Mouse (Mus musculus): Measurements from ENCODE around the gene Hddc3. TPM values are rescaled to one million over a fixed set of nuclear protein-coding genes. Genes with fewer than 3 reads are reported as not detected.
A peak's percentile ranks its signal among the peaks of the same experiment; 100 is the strongest.

Hddc3 gene
- polyA plus RNA-seq, 1 experiment from 2014 or later = 16.1 TPM

DNA sequence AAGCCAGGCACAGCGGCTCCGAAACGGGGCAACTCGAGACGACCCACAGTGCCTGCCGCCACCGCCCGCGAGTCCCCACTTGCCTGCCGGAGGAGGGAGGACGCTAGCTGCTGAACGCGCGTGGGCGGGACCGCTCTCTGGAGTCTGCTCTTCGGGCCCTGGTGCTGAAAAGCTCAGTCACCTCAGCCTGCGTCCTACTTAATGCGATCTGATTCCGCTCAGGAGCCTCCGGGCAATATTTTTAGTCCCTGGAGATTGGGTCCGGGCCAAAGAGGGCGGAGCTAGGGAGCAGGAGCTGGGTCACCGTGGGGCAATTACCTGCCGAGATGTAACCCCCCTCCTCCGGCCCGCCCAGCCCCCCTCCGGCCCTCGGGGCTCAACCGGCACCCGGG, 27.7 kb downstream of the Hddc3 start:
- WGBS = under 1% methylated on average over 26 of the region's 31 CpGs
- peak overlapping the region; percentile 93 for H3K27ac ChIP-seq
- H3K9me3 ChIP-seq (replicated peaks) = no peaks in the 10 kb centered on the region
- peak overlapping the region; percentile 95 for H3K4me3 ChIP-seq
- H3K36me3 ChIP-seq = peaks cover 27% of the 10 kb centered on the region
- ATAC-seq (replicated peaks; ENCODE audit: insufficient number of reproducible peaks, insufficient read depth, low FRiP score, low read depth) = peak; percentile 68
- peaks cover 30% of the 10 kb centered on the region for H3K4me1 ChIP-seq (replicated peaks)
- H3K27me3 ChIP-seq = no peaks in the 10 kb centered on the region
- peak overlapping the region; percentile 86 for H3K4me2 ChIP-seq
- peak overlapping the region; percentile 90 for H3K9ac ChIP-seq

DNA sequence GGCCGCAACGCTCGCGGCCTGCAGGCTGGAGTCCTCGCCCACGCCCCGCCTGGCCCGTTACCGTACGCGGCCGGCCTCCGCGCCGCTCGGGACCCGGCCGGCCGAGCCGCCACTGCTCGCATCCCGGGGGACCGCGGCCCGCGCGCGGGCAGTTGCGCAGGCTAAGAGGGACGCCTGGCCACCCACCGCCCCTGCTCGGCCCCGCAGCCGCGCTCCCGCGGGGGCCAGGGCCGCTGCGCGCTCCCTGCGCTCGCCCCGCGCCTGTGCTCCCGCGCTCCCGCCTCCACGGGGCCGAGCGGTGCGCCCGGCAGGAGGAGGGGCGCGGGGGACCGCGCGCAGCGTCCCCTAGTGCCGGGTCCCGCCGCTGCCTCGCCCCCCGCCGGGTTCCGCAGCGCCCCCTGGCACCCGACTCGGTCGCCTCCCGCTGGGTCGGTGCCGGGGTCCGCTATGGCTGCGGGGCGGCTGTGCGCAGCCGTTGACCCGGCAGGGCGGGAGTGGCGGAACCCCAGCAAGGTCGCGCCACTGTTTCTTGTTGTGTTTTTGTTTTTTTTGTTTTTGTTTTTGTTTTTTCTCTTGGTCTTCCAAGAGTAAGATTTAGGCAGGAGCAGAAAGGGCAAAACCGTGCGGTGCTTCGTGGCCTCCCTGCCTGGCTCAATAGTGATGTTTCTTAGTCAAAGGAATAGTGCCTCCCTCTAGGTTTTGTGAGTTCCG, 28.3 kb downstream of the Hddc3 start, which contains the start of gene Man2a2:
TSS of gene Man2a2 (minus strand) at position 335 of the 711 bp plus-strand sequence.
- Histone ChIP-seq H3K4me1 (replicated peaks) (peaks cover 27% of the 10 kb centered on the region), H3K36me3 (peaks cover 21% of the 10 kb centered on the region), H3K9ac (peak within 1 kb of the TSS; percentile 90), H3K27ac (peak within 1 kb of the TSS; percentile 93), H3K4me2 (peak within 1 kb of the TSS; percentile 86), H3K9me3 (replicated peaks) (no peaks in the 10 kb centered on the region), H3K27me3 (no peaks in the 10 kb centered on the region), H3K4me3 (peak within 1 kb of the TSS; percentile 95)
- WGBS = under 1% methylated on average over 85 of the region's 86 CpGs
- peak; percentile 78 for ATAC-seq (replicated peaks; ENCODE audit: insufficient number of reproducible peaks, insufficient read depth, low FRiP score, low read depth)

DNA sequence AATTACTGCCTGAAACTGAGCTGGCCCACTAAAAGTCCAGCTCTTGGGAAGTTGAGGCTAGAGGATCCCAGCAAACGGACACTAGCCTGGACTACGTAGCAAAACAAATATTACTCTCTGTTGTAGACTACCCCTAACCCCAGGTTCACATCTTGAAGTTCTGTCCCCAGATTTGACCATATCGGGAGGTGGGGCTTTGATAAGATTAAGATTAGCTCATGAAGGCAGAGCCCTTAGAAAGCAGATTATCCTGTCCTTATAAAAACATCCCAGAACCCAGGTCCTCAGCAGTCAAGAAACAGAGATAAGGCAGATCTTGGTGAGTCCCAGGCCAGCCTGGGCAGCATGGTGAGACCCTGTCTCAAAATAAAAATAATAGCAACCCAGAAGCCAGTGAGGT, 29.3 kb downstream of the Hddc3 start:
- no peaks in the 10 kb centered on the region for H3K27me3 ChIP-seq
- H3K4me3 ChIP-seq = no peak overlapping the region
- no peak overlapping the region for H3K4me2 ChIP-seq
- H3K4me1 ChIP-seq (replicated peaks) = peaks cover 27% of the 10 kb centered on the region
- no peaks in the 10 kb centered on the region for H3K9me3 ChIP-seq (replicated peaks)
- H3K9ac ChIP-seq = no peak overlapping the region
- H3K36me3 ChIP-seq = peaks cover 12% of the 10 kb centered on the region
- no peak for ATAC-seq (replicated peaks; ENCODE audit: insufficient number of reproducible peaks, insufficient read depth, low FRiP score, low read depth)
- WGBS = 46% methylated on average over 3 of the region's 3 CpGs
- no peak overlapping the region for H3K27ac ChIP-seq

DNA sequence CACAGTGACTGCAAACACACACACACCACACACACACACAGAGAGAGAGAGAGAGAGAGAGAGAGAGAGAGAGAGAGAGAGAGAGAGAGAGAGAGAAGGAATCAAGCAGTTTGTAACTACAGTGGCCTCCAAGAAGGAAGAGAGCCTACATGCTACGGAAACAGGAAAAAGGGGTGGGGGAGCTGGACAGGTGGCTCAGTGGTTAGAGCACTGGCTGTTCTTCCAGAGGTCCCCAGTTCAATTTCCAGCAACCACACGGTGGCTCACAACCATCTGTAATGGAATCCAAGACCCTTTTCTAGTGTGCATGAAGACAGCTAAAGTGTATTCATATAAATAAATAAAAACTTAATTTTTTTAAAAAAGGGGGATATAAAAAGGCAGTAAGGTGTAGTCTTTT, 29.8 kb downstream of the Hddc3 start:
- Histone ChIP-seq H3K9me3 (replicated peaks) (no peaks in the 10 kb centered on the region), H3K4me2 (no peak overlapping the region), H3K4me3 (no peak overlapping the region), H3K4me1 (replicated peaks) (peaks cover 27% of the 10 kb centered on the region), H3K27ac (no peak overlapping the region), H3K9ac (no peak overlapping the region), H3K36me3 (peaks cover 7% of the 10 kb centered on the region), H3K27me3 (no peaks in the 10 kb centered on the region)
- ATAC-seq (replicated peaks; ENCODE audit: insufficient number of reproducible peaks, insufficient read depth, low FRiP score, low read depth) = no peak
- 32% methylated on average over 2 of the region's 2 CpGs for WGBS

DNA sequence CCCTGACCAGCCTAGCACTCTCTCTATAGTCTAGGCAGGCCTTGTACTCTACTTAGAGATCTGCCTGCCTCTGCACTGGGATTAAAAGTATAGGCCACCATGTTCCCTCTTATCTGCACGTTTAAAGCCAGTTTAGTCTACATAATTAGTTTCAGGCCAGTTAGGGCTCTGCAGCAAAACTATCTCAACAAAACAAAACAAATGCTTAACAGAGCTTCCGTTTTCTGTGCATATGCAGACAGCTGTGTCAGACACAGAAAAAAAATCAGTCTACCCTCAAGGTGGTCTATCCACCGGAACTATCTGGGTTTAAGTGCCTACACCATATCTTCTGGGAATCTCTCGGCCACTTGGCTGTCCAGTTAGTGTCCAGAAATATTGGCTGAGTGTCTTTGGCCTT, 30.4 kb downstream of the Hddc3 start:
- ATAC-seq (replicated peaks; ENCODE audit: insufficient number of reproducible peaks, insufficient read depth, low FRiP score, low read depth) = no peak
- Histone ChIP-seq H3K9me3 (replicated peaks) (no peaks in the 10 kb centered on the region), H3K4me2 (no peak overlapping the region), H3K4me1 (replicated peaks) (peaks cover 23% of the 10 kb centered on the region), H3K36me3 (peaks cover under 1% of the 10 kb centered on the region; the same call in 1 of the 2 replicates), H3K27ac (no peak overlapping the region), H3K9ac (no peak overlapping the region), H3K4me3 (no peak overlapping the region), H3K27me3 (no peaks in the 10 kb centered on the region)
- WGBS = 72% methylated on average over 4 of the region's 4 CpGs

DNA sequence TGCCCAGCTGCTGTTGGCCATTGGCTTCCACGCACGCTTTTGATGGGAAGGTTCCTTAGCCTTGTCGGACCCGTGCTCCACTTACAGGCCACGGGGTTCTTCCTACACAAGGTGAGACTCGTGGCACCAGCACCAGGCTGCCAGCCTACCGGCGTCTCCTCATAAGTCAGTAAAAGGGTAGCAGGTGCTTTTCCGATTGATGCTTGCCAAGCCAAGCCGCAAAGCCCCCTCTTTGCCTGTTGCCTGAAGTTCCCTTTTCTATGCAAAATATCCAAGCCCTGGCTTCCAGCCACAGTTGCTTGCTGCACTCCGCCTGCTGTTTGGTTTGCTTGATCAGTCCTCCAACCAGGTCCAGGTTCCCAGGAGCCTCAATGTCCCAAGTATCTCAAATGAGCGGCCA, 30.9 kb downstream of the Hddc3 start:
- Histone ChIP-seq H3K4me3 (no peak overlapping the region), H3K27me3 (no peaks in the 10 kb centered on the region), H3K36me3 (no peaks in the 10 kb centered on the region), H3K27ac (no peak overlapping the region), H3K9ac (no peak overlapping the region), H3K4me2 (no peak overlapping the region), H3K9me3 (replicated peaks) (no peaks in the 10 kb centered on the region), H3K4me1 (replicated peaks) (peaks cover 20% of the 10 kb centered on the region)
- no peak for ATAC-seq (replicated peaks; ENCODE audit: insufficient number of reproducible peaks, insufficient read depth, low FRiP score, low read depth)
- WGBS = 84% methylated on average over 12 of the region's 12 CpGs

DNA sequence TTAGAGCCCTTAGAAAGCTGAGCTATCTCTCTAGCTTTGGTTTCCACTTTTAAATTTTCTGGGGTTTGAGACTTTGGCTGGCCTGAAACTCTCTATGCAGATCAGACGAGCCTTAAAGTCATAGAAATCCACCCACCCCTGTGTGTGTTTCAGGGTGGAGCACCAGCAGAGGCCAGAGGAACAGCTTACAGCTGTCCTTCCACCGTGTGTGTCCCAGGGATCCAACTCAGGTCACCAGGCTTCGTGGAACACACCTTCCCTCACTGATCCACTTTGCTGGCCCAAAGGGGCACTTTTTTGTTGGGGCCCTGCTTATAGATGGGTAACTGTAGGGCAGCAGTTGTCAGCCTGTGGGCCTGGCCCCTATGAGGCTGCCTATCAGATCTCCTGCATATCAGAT, 31.4 kb downstream of the Hddc3 start:
- no peak overlapping the region for H3K4me3 ChIP-seq
- 65% methylated on average over 3 of the region's 3 CpGs for WGBS
- no peak overlapping the region for H3K4me2 ChIP-seq
- H3K36me3 ChIP-seq = peaks cover 2% of the 10 kb centered on the region; the same call in 1 of the 2 replicates
- peaks cover 16% of the 10 kb centered on the region for H3K4me1 ChIP-seq (replicated peaks)
- no peak overlapping the region for H3K9ac ChIP-seq
- ATAC-seq (replicated peaks; ENCODE audit: insufficient number of reproducible peaks, insufficient read depth, low FRiP score, low read depth) = no peak
- H3K27me3 ChIP-seq = no peaks in the 10 kb centered on the region
- H3K27ac ChIP-seq = no peak overlapping the region
- H3K9me3 ChIP-seq (replicated peaks) = no peaks in the 10 kb centered on the region

DNA sequence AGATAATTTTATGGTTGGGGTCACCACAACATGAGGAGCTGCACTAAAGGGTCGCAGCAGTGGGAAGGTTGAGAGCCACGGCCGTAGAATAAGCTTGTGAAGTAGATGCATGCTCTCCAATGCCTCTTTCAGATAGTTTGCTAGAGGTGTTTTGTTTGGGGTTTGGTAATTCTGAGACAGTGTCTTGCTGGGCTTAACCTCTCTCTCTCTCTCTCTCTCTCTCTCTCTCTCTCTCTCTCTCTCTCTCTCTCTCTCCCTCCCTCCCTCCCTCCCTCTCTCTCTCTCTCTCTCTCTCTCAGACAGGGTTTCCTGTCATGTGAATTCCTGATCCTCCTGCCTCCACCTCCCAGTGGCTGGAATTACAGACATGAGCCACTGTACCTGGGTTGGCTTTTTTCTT, 31.8 kb downstream of the Hddc3 start:
- no peak for ATAC-seq (replicated peaks; ENCODE audit: insufficient number of reproducible peaks, insufficient read depth, low FRiP score, low read depth)
- no peak overlapping the region for H3K9ac ChIP-seq
- peaks cover 6% of the 10 kb centered on the region; the same call in 1 of the 2 replicates for H3K36me3 ChIP-seq
- no peak overlapping the region for H3K4me3 ChIP-seq
- H3K4me2 ChIP-seq = no peak overlapping the region
- 89% methylated on average over 3 of the region's 3 CpGs for WGBS
- no peaks in the 10 kb centered on the region for H3K9me3 ChIP-seq (replicated peaks)
- H3K4me1 ChIP-seq (replicated peaks) = peaks cover 11% of the 10 kb centered on the region
- no peaks in the 10 kb centered on the region for H3K27me3 ChIP-seq
- no peak overlapping the region for H3K27ac ChIP-seq

DNA sequence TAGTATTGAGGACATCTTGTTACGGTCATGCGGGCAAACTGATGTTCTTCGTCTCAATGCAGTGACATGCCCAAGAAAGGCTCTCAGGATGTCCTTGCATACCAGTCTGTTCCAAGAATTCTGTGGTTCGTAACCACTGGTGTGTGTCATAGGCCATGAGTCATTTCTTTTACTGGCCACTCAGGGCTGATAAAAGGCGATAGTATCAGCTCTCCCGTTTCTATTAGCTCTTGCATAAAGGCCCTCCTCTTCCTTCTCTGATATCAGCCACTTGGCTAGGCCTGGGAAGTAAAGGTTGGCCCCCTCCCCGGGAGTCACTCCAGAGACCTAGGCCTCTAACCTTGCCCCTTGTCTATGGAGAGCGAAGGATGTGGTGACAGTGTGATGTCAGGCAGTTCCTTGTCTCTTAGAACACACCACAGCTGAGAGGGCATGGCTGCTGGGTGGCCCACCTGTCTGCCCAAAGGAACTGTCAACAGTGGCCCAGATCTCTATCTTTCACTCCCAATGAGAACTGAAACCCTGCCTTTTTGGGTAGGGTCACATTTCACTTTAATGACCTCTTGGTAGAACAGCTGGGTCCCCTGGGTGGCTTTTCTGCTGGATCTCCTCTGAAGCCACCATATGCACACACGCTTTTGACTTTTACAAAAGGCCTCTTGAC, 32.6 kb downstream of the Hddc3 start:
- H3K4me3 ChIP-seq = no peak overlapping the region
- H3K9ac ChIP-seq = no peak overlapping the region
- H3K4me1 ChIP-seq (replicated peaks) = 0 out of 2 replicates have a peak, but pooled peaks cover 5% of the 10 kb centered on the region
- 0 out of 2 replicates have a peak, but pooled peaks cover 1% of the 10 kb centered on the region for H3K27me3 ChIP-seq
- H3K4me2 ChIP-seq = no peak overlapping the region
- no peaks in the 10 kb centered on the region for H3K9me3 ChIP-seq (replicated peaks)
- no peak overlapping the region for H3K27ac ChIP-seq
- peaks cover 14% of the 10 kb centered on the region; the same call in 1 of the 2 replicates for H3K36me3 ChIP-seq
- no peak for ATAC-seq (replicated peaks; ENCODE audit: insufficient number of reproducible peaks, insufficient read depth, low FRiP score, low read depth)
- WGBS = 46% methylated on average over 9 of the region's 9 CpGs

DNA sequence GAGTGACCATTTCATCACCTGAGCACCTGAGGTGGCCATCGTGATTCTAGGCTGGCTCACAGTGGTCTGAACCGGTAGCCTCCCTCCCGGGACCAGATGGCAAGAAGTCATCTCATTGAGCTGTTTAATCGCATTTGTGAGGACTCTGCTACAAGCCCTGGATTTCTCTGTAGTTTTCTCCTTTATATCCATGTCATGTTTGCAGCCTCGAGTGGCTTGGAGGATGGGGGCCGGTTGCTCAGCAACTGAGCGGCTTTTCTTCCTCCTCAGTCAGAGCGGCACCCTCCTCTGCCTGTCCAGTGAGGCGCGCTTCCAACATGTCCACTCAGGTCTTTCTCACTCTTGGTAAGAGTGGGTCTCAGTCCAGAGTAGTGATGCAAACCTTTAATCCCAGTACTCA, 33.3 kb downstream of the Hddc3 start:
- H3K36me3 ChIP-seq = peaks cover 15% of the 10 kb centered on the region; the same call in 1 of the 2 replicates
- no peak for ATAC-seq (replicated peaks; ENCODE audit: insufficient number of reproducible peaks, insufficient read depth, low FRiP score, low read depth)
- 0 out of 2 replicates have a peak, but pooled peaks cover 5% of the 10 kb centered on the region for H3K4me1 ChIP-seq (replicated peaks)
- H3K9me3 ChIP-seq (replicated peaks) = no peaks in the 10 kb centered on the region
- H3K4me3 ChIP-seq = no peak overlapping the region
- 79% methylated on average over 10 of the region's 10 CpGs for WGBS
- H3K27ac ChIP-seq = no peak overlapping the region
- H3K9ac ChIP-seq = no peak overlapping the region
- no peak overlapping the region for H3K4me2 ChIP-seq
- H3K27me3 ChIP-seq = 0 out of 2 replicates have a peak, but pooled peaks cover 6% of the 10 kb centered on the region

DNA sequence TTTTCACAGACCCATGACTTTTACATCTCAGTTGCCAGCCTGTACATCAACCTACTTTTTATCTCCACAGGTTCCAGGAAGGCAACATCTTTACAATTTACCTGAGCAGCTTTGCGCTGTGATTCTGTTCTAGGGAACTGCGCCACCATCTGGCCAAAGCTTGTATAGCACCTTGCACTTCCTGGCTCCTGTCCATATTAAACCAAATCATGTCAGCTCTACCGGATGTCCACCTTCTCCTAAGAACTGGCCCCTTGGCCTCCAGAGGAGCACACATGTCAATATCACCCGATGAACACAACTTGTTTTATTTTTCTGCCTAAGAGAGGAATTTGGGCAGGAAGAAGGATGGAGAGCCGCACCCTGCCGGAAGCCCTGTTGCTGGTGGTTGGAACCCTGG, 34.6 kb downstream of the Hddc3 start:
- H3K27ac ChIP-seq = no peak overlapping the region
- peaks cover 15% of the 10 kb centered on the region; the same call in 1 of the 2 replicates for H3K36me3 ChIP-seq
- WGBS = 31% methylated on average over 6 of the region's 6 CpGs
- H3K9ac ChIP-seq = no peak overlapping the region
- no peak overlapping the region for H3K4me2 ChIP-seq
- 0 out of 2 replicates have a peak, but pooled peaks cover 2% of the 10 kb centered on the region for H3K4me1 ChIP-seq (replicated peaks)
- H3K4me3 ChIP-seq = no peak overlapping the region
- peaks cover 10% of the 10 kb centered on the region; the same call in 1 of the 2 replicates for H3K27me3 ChIP-seq
- ATAC-seq (replicated peaks; ENCODE audit: insufficient number of reproducible peaks, insufficient read depth, low FRiP score, low read depth) = no peak
- H3K9me3 ChIP-seq (replicated peaks) = no peaks in the 10 kb centered on the region

Data from heart, embryonic 15.5 days (tissue).